Mouse (Mus musculus) bone marrow macrophage, adult 2 months (primary cell): Measurements from ENCODE around the gene Pygm.

Experiments
- CTCF ChIP-seq: IDR thresholded peaks from 2 replicates; pipeline ENCODE4 v1.5.1; 2012; ENCODE audit warnings: low read depth, mild to moderate bottlenecking, low read length, moderate library complexity
- POLR2A ChIP-seq: IDR thresholded peaks from 2 replicates; pipeline ENCODE4 v1.6.1; 2012; ENCODE audit warnings: mild to moderate bottlenecking, low read depth, low read length, borderline replicate concordance

DNA sequence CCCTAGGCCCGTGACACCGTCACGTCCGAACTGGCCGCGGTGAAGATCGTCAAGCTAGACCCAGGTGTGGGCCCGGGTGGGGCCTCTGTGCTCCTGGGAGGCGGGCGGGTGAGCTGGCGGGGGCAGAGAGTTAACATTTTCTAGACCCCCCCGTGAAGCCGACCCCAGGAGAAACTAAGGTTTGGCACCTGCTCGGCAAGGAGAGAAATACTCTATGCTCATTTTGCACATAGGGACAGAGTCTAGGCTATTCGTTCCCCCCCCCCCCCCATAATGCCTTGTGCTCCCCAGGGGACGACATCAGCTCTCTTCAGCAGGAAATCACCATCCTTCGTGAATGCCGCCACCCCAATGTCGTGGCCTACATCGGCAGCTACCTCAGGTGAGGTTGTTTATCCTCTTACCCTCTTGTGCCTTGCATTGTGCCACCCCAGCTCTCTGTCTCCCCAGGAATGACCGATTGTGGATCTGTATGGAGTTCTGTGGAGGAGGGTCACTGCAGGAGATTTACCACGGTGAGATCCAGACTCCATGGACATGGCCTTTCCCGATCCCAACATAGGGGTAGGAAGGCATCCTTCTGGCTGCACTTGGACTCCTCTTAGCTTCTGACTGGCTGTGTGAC, 42.6 kb upstream of the Pygm start:
- TF ChIP-seq CTCF = no peak
- no peak for TF ChIP-seq POLR2A
